In the genomic region with DNA sequence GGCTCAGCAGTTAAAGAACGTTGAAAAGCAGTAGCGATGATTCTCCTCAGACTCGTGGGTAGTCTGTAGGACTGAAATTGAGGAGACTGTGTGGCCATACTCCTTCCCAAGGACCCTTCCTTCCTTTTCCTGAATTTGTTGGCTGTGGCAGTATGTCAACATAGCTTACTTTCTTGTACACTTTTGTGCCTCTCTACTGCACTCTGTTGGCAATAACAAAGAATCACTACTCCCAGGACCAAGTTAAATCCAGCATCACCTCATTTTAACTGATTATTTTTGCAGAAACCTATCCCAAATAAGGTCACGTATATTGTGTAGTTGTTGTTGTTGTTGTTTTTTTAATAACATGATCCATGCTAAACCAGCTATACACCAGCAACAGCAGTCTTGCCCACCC, we compare ENCODE assay signal across 17 mouse cellular contexts. TPM values are rescaled to one million over a fixed set of nuclear protein-coding genes. Genes with fewer than 3 reads are reported as not detected.
DNase-seq lines count a peak whose midpoint lies in the region; ATAC-seq and TF ChIP-seq lines count a peak whose summit lies in the region.
"Had no signal": no experiment of that assay in that cellular context is flagged by ENCODE, and none has a peak within 500 bp of the region (broad histone marks: within the 10 kb centered on the region; RNA-seq: fewer than 3 reads in every experiment).

No protein-coding gene starts in this region.

- peaks cover 4 to 44% of the 10 kb centered on the region in 2 experiments for H3K4me1 ChIP-seq in CH12.LX (ENCODE audit: control insufficient read depth in 1 of 2, insufficient read depth in 2 of 2)
- peaks cover 14% of the 10 kb centered on the region for H3K4me1 ChIP-seq in bone marrow macrophage, adult 2 months (ENCODE audit: control insufficient read depth, insufficient read depth, low read length)
- H3K4me1 ChIP-seq: embryonic facial prominence, embryonic 12.5 days; hindbrain, embryonic 13.5 days; liver, embryonic 12.5 days had no signal

- no peak for DNase-seq in gastrocnemius, adult 2 months
- DNase-seq in gastrocnemius, postnatal 25 days: no peak
- DNase-seq in left cerebral cortex, adult 2 months (ENCODE audit: extremely low spot score in 1 of 2, low spot score in 2 of 2): no peak
- no peak for DNase-seq in left cerebral cortex, postnatal 4 days
- DNase-seq in CH12.LX (ENCODE audit: extremely low read depth): no peak
- DNase-seq in layer of hippocampus, adult 11-12 months (ENCODE audit: low spot score): no peak
- DNase-seq: adrenal gland, postnatal 25 days; cerebellum, postnatal 36 days; heart, adult 18-20 months; kidney, adult 8-10 months; lung, postnatal 36 days had no signal

- no peaks in the 10 kb centered on the region for H3K9me3 ChIP-seq in CH12.LX (replicated peaks; ENCODE audit: low read length)
- H3K9me3 ChIP-seq: embryonic facial prominence, embryonic 12.5 days; hindbrain, embryonic 13.5 days; liver, embryonic 12.5 days had no signal

- H3K9ac ChIP-seq in CH12.LX (ENCODE audit: insufficient read depth, low read depth): no peak overlapping the region
- H3K9ac ChIP-seq: embryonic facial prominence, embryonic 12.5 days; hindbrain, embryonic 13.5 days; liver, embryonic 12.5 days had no signal

- no peak overlapping the region for H3K4me3 ChIP-seq in gastrocnemius, adult 2 months
- H3K4me3 ChIP-seq in left cerebral cortex, adult 2 months: no peak overlapping the region
- no peak overlapping the region for H3K4me3 ChIP-seq in CH12.LX (replicated peaks in 1 of 3; ENCODE audit: low read depth in 2 of 3, low read length in 2 of 3, poor library complexity in 1 of 3)
- H3K4me3 ChIP-seq in bone marrow macrophage, adult 2 months (ENCODE audit: insufficient read depth, low read length): no peak overlapping the region
- H3K4me3 ChIP-seq: embryonic facial prominence, embryonic 12.5 days; hindbrain, embryonic 13.5 days; liver, embryonic 12.5 days had no signal

- H3K27ac ChIP-seq in gastrocnemius, adult 2 months: no peak overlapping the region
- H3K27ac ChIP-seq in left cerebral cortex, adult 2 months: no peak overlapping the region
- no peak overlapping the region for H3K27ac ChIP-seq in CH12.LX (ENCODE audit: insufficient read depth, low read depth)
- peak overlapping the region; percentile 49 for H3K27ac ChIP-seq in bone marrow macrophage, adult 2 months (ENCODE audit: insufficient read depth, low read depth, low read length)
- H3K27ac ChIP-seq: embryonic facial prominence, embryonic 12.5 days; hindbrain, embryonic 13.5 days; liver, embryonic 12.5 days had no signal

- intact Hi-C loops in gastrocnemius, adult 2 months (cut with DNase I): no loop called here
- intact Hi-C loops in left cerebral cortex, adult 2 months (cut with DNase I): loop anchor here (5.0 kb wide), 1 partner anchor 46 kb away; no protein-coding TSS in a partner anchor
- intact Hi-C loops in left cerebral cortex, postnatal 4 days (cut with DNase I): loop anchor here (5.0 kb wide), 1 partner anchor 41 kb away; no protein-coding TSS in a partner anchor

- in situ Hi-C loops in CH12.LX (cut with MboI; ENCODE audit: low pct_ligation_motif_present, low pct_unique_long_range_greater_than_20kb, low sequenced_read_pairs): no loop called here

- dilution Hi-C loops in CH12.LX (cut with MboI; ENCODE audit: extremely low pct_ligation_motif_present, extremely low pct_unique_long_range_greater_than_20kb, low sequenced_read_pairs): no loop called here

- H3K4me2 ChIP-seq in CH12.LX (ENCODE audit: insufficient read depth, low read depth, poor library complexity, severe bottlenecking): no peak overlapping the region
- H3K4me2 ChIP-seq: embryonic facial prominence, embryonic 12.5 days; hindbrain, embryonic 13.5 days; liver, embryonic 12.5 days had no signal

- ATAC-seq in megakaryocyte-erythroid progenitor cell, adult 5-6 weeks (replicated peaks; ENCODE audit: low FRiP score, low TSS enrichment, poor library complexity, severe bottlenecking): no peak; the same call in 1 of the 2 replicates
- ATAC-seq: liver, embryonic 12.5 days; midbrain, embryonic 16.5 days had no signal

- peak; percentile 56 for TF ChIP-seq RAD21 in CH12.LX (IDR thresholded peaks at IDR 0.05; ENCODE audit: low read depth, low read length)

- peaks cover 2% of the 10 kb centered on the region for H3K79me2 ChIP-seq in CH12.LX (replicated peaks; ENCODE audit: control insufficient read depth, extremely low read depth, insufficient read depth, poor library complexity, severe bottlenecking)

- TF ChIP-seq EP300 in CH12.LX (IDR thresholded peaks at IDR 0.05; ENCODE audit: low read length): no peak

- H3K27me3 ChIP-seq in CH12.LX (replicated peaks): no peaks in the 10 kb centered on the region
- H3K27me3 ChIP-seq: embryonic facial prominence, embryonic 12.5 days; hindbrain, embryonic 13.5 days; liver, embryonic 12.5 days had no signal

- peak; percentile 34; the same call in 1 of the 2 replicates for TF ChIP-seq CTCF in gastrocnemius, adult 2 months (IDR thresholded peaks at IDR 0.05)
- TF ChIP-seq CTCF in left cerebral cortex, adult 2 months (IDR thresholded peaks at IDR 0.05): peak; percentile 39
- peak in 1 of 2 experiments; percentile 62; a peak in 3 of 4 replicates for TF ChIP-seq CTCF in CH12.LX (conservative IDR thresholded peaks at IDR 0.05 in 1 of 2, IDR thresholded peaks at IDR 0.05 in 1 of 2; ENCODE audit: low read depth in 2 of 2, low read length in 2 of 2)
- no peak for TF ChIP-seq CTCF in bone marrow macrophage, adult 2 months (IDR thresholded peaks at IDR 0.05; ENCODE audit: low read depth, low read length)

- H3K36me3 ChIP-seq in CH12.LX (replicated peaks in 1 of 2; ENCODE audit: control insufficient read depth in 1 of 2, insufficient read depth in 1 of 2, low read length in 1 of 2): peaks cover 48 to 79% of the 10 kb centered on the region in 2 experiments

- TF ChIP-seq POLR2A in CH12.LX (IDR thresholded peaks at IDR 0.05; ENCODE audit: low read depth, low read length): no peak
- no peak for TF ChIP-seq POLR2A in bone marrow macrophage, adult 2 months (IDR thresholded peaks at IDR 0.05; ENCODE audit: borderline replicate concordance, low read depth, low read length)

TF ChIP-seq in CH12.LX, 34 proteins besides CTCF, POLR2A, EP300 and RAD21:
- TF ChIP-seq BHLHE40 (IDR thresholded peaks at IDR 0.05; ENCODE audit: low read depth, low read length): no peak
- TF ChIP-seq IRF4 (IDR thresholded peaks at IDR 0.05; ENCODE audit: low read depth, low read length): no peak
- no peak for TF ChIP-seq PAX5 (IDR thresholded peaks at IDR 0.05; ENCODE audit: low read length)
- TF ChIP-seq ELF1 (IDR thresholded peaks at IDR 0.05; ENCODE audit: low read depth, low read length): no peak
- TF ChIP-seq ZMIZ1 (IDR thresholded peaks at IDR 0.05; ENCODE audit: low read depth, low read length): no peak
- TF ChIP-seq SMC3 (IDR thresholded peaks at IDR 0.05; ENCODE audit: low read depth, low read length): peak; percentile 58
- TF ChIP-seq UBTF (IDR thresholded peaks at IDR 0.05; ENCODE audit: low read depth, low read length): no peak
TF ChIP-seq in CH12.LX: peak in this region for 1.

RNA-seq across cellular contexts. Expression of a gene that starts 25.3 kb away (rescaled TPM):
- total RNA-seq in gastrocnemius, adult 2 months (2021): 10 to 100 TPM; 23.3 to 28.5 TPM
- total RNA-seq in gastrocnemius, postnatal 25 days (2021): 10 to 100 TPM; 12.3 to 21.3 TPM
- total RNA-seq in left cerebral cortex, adult 2 months (2021): 10 to 100 TPM; 29.8 to 29.9 TPM
- total RNA-seq in left cerebral cortex, postnatal 4 days (2021): 10 to 100 TPM; 36.9 to 38.3 TPM
- 49.9 and 59.7 TPM in 2 replicates for total RNA-seq in CH12.LX (2012; rRNA removed)
- 43.1 and 46.7 TPM in 2 replicates for total RNA-seq in CH12.LX (2014; rRNA removed)
- 60.7 and 73.4 TPM in 2 replicates for polyA plus RNA-seq in CH12.LX (2012; ENCODE audit: insufficient read length, low read depth)
- 12.9 and 14.5 TPM in 2 replicates for polyA plus RNA-seq in bone marrow macrophage, adult 2 months (2012; ENCODE audit: insufficient read depth, insufficient read length, missing spikeins)
- 36.6 and 37.5 TPM in 2 replicates for total RNA-seq in megakaryocyte-erythroid progenitor cell, adult 5-6 weeks (2014; fragmentation: Nextera tagmentation)
- total RNA-seq in megakaryocyte-erythroid progenitor cell, adult 5-6 weeks (2017): 76.8 and 84.1 TPM in 2 replicates

RNA-seq across cellular contexts. Expression of a gene that starts 56.8 kb away (rescaled TPM):
- total RNA-seq in gastrocnemius, adult 2 months (2021): 10 to 100 TPM; 26.4 to 29.6 TPM
- total RNA-seq in gastrocnemius, postnatal 25 days (2021): 10 to 100 TPM; 25.9 to 30.0 TPM
- 10 to 100 TPM; 70.5 to 71.3 TPM for total RNA-seq in left cerebral cortex, adult 2 months (2021)
- 100 to 1,000 TPM; 108 to 111 TPM for total RNA-seq in left cerebral cortex, postnatal 4 days (2021)
- total RNA-seq in CH12.LX (2012; rRNA removed): 34.2 and 41.0 TPM in 2 replicates
- 20.9 and 23.3 TPM in 2 replicates for total RNA-seq in CH12.LX (2014; rRNA removed)
- 53.5 and 62.2 TPM in 2 replicates for polyA plus RNA-seq in CH12.LX (2012; ENCODE audit: insufficient read length, low read depth)
- polyA plus RNA-seq in bone marrow macrophage, adult 2 months (2012; ENCODE audit: insufficient read depth, insufficient read length, missing spikeins): 31.3 and 39.7 TPM in 2 replicates
- 28.6 and 30.0 TPM in 2 replicates for total RNA-seq in megakaryocyte-erythroid progenitor cell, adult 5-6 weeks (2014; fragmentation: Nextera tagmentation)
- total RNA-seq in megakaryocyte-erythroid progenitor cell, adult 5-6 weeks (2017): 37.8 and 38.0 TPM in 2 replicates
